ENCODE assay signal across 20 mouse cellular contexts in genomic region chr11:58024271-58024670, GRCm38 (mm10). TPM values are rescaled to one million over a fixed set of nuclear protein-coding genes. Genes with fewer than 3 reads are reported as not detected.
DNase-seq lines count a peak whose midpoint lies in the region; ATAC-seq and TF ChIP-seq lines count a peak whose summit lies in the region.
"Had no signal": no experiment of that assay in that cellular context is flagged by ENCODE, and none has a peak within 500 bp of the region (broad histone marks: within the 10 kb centered on the region; RNA-seq: fewer than 3 reads in every experiment).

No protein-coding gene starts in this region.

- no peaks in the 10 kb centered on the region for H3K27me3 ChIP-seq in embryonic facial prominence, embryonic 13.5 days
- H3K27me3 ChIP-seq in embryonic facial prominence, embryonic 10.5 days (replicated peaks; ENCODE audit: low read depth, poor library complexity, severe bottlenecking), result no peaks in the 10 kb centered on the region
- H3K27me3 ChIP-seq in liver, embryonic 13.5 days, result no peaks in the 10 kb centered on the region
- H3K27me3 ChIP-seq in myocyte (ENCODE audit: control insufficient read depth, insufficient read depth, insufficient read length), result no peaks in the 10 kb centered on the region
- H3K27me3 ChIP-seq: embryonic facial prominence, embryonic 12.5 days; forebrain, embryonic 15.5 days; hindbrain, embryonic 15.5 days; limb, embryonic 13.5 days; neural tube, embryonic 12.5 days had no signal

- H3K4me2 ChIP-seq in embryonic facial prominence, embryonic 13.5 days, result no peak overlapping the region
- no peak overlapping the region; the same call in 1 of the 2 replicates for H3K4me2 ChIP-seq in liver, embryonic 13.5 days
- H3K4me2 ChIP-seq in myocyte (ENCODE audit: low read depth), result peak overlapping the region; percentile 43
- H3K4me2 ChIP-seq: embryonic facial prominence, embryonic 12.5 days; forebrain, embryonic 15.5 days; hindbrain, embryonic 15.5 days; limb, embryonic 13.5 days; neural tube, embryonic 12.5 days had no signal

- WGBS in embryonic facial prominence, embryonic 13.5 days, result 40% methylated on average over 1 of the region's 1 CpGs
- 76% methylated on average over 1 of the region's 1 CpGs for WGBS in embryonic facial prominence, embryonic 10.5 days
- WGBS in liver, embryonic 13.5 days (ENCODE audit: insufficient replicate concordance), result 74% methylated on average over 1 of the region's 1 CpGs

- no peak overlapping the region for H3ac ChIP-seq in myocyte (ENCODE audit: control insufficient read depth, insufficient read length)

- no peak for TF ChIP-seq POLR2A in myocyte (IDR thresholded peaks at IDR 0.05; ENCODE audit: insufficient read length, low read depth)

- no peak for DNase-seq in embryonic facial prominence, embryonic 10.5 days (ENCODE audit: low spot score)
- DNase-seq in liver, embryonic 13.5 days, result no peak
- DNase-seq in liver (no peak), ZHBTc4 (ENCODE audit: low read depth, low spot score) (peak; percentile 35)
- DNase-seq in c-Kit-positive CD71-positive TER-119-positive erythroid progenitor cells, embryonic 14.5 days (ENCODE audit: low spot score), result no peak
- DNase-seq in layer of hippocampus, postnatal 10 days (ENCODE audit: low spot score in 2 of 2), result no peak
- DNase-seq: cerebellum, adult 9-11 months; heart, postnatal 36 days; layer of hippocampus, postnatal 36 days; thymus, postnatal 36 days had no signal

- ATAC-seq in embryonic facial prominence, embryonic 13.5 days (ENCODE audit: insufficient number of reproducible peaks, insufficient read depth, low FRiP score, low TSS enrichment, low read depth), result no peak
- ATAC-seq in liver, embryonic 13.5 days (ENCODE audit: low read depth), result no peak
- ATAC-seq: forebrain, embryonic 15.5 days; intestine, embryonic 16.5 days had no signal

- H3K4me3 ChIP-seq in embryonic facial prominence, embryonic 13.5 days, result no peak overlapping the region
- no peak overlapping the region for H3K4me3 ChIP-seq in embryonic facial prominence, embryonic 10.5 days
- no peak overlapping the region for H3K4me3 ChIP-seq in liver, embryonic 13.5 days (replicated peaks)
- no peak overlapping the region for H3K4me3 ChIP-seq in myocyte
- H3K4me3 ChIP-seq: embryonic facial prominence, embryonic 12.5 days; forebrain, embryonic 15.5 days; hindbrain, embryonic 15.5 days; limb, embryonic 13.5 days; midbrain, embryonic 10.5 days; neural tube, embryonic 12.5 days had no signal

- peaks cover 99% of the 10 kb centered on the region for H3K79me2 ChIP-seq in myocyte (ENCODE audit: control insufficient read depth, insufficient read depth)

- H3K27ac ChIP-seq in embryonic facial prominence, embryonic 13.5 days, result no peak overlapping the region
- H3K27ac ChIP-seq in embryonic facial prominence, embryonic 10.5 days (replicated peaks), result no peak overlapping the region
- H3K27ac ChIP-seq in liver, embryonic 13.5 days, result peak overlapping the region; percentile 37; the same call in 1 of the 2 replicates
- H3K27ac ChIP-seq: embryonic facial prominence, embryonic 12.5 days; forebrain, embryonic 15.5 days; hindbrain, embryonic 15.5 days; kidney, postnatal 0 days; limb, embryonic 13.5 days; midbrain, embryonic 10.5 days; neural tube, embryonic 12.5 days had no signal

- H3K36me3 ChIP-seq in embryonic facial prominence, embryonic 13.5 days, result no peaks in the 10 kb centered on the region
- H3K36me3 ChIP-seq in embryonic facial prominence, embryonic 10.5 days (replicated peaks), result peaks cover 16% of the 10 kb centered on the region
- peaks cover 6% of the 10 kb centered on the region for H3K36me3 ChIP-seq in liver, embryonic 13.5 days
- no peaks in the 10 kb centered on the region for H3K36me3 ChIP-seq in myocyte (ENCODE audit: control insufficient read depth, insufficient read depth)
- H3K36me3 ChIP-seq: embryonic facial prominence, embryonic 12.5 days; forebrain, embryonic 15.5 days; hindbrain, embryonic 15.5 days; neural tube, embryonic 12.5 days had no signal

- peaks cover 30% of the 10 kb centered on the region for H3K4me1 ChIP-seq in embryonic facial prominence, embryonic 13.5 days
- H3K4me1 ChIP-seq in embryonic facial prominence, embryonic 10.5 days, result peaks cover 31% of the 10 kb centered on the region
- H3K4me1 ChIP-seq in liver, embryonic 13.5 days (replicated peaks), result peaks cover 91% of the 10 kb centered on the region
- H3K4me1 ChIP-seq: neural tube, embryonic 12.5 days had no signal

- H3K9ac ChIP-seq in embryonic facial prominence, embryonic 13.5 days, result 0 out of 2 replicates have a peak overlapping the region, but pooled peaks have one; percentile 21
- H3K9ac ChIP-seq in liver, embryonic 13.5 days, result no peak overlapping the region
- H3K9ac ChIP-seq: embryonic facial prominence, embryonic 12.5 days; forebrain, embryonic 15.5 days; hindbrain, embryonic 15.5 days; limb, embryonic 13.5 days; neural tube, embryonic 12.5 days had no signal

- no peaks in the 10 kb centered on the region for H3K9me3 ChIP-seq in embryonic facial prominence, embryonic 13.5 days
- no peaks in the 10 kb centered on the region for H3K9me3 ChIP-seq in embryonic facial prominence, embryonic 10.5 days
- H3K9me3 ChIP-seq in liver, embryonic 13.5 days (replicated peaks), result no peaks in the 10 kb centered on the region
- H3K9me3 ChIP-seq: embryonic facial prominence, embryonic 12.5 days; forebrain, embryonic 15.5 days; hindbrain, embryonic 15.5 days; limb, embryonic 13.5 days; midbrain, embryonic 10.5 days; neural tube, embryonic 12.5 days had no signal

TF ChIP-seq in myocyte, 11 proteins besides CTCF, POLR2A, EP300 and RAD21:
- TF ChIP-seq USF1 (IDR thresholded peaks at IDR 0.05; ENCODE audit: low read depth), result no peak
- TF ChIP-seq MYOG (IDR thresholded peaks at IDR 0.05; ENCODE audit: control insufficient read depth in 1 of 3, insufficient read depth in 1 of 3, insufficient read length in 2 of 3, low read depth in 2 of 3), result no peak
- TF ChIP-seq TCF3 (IDR thresholded peaks at IDR 0.05; ENCODE audit: insufficient read length, low read depth), result no peak
- TF ChIP-seq REST (IDR thresholded peaks at IDR 0.05; ENCODE audit: insufficient read depth, insufficient read length), result no peak
- TF ChIP-seq TCF12 (IDR thresholded peaks at IDR 0.05; ENCODE audit: insufficient read depth, poor library complexity, severe bottlenecking), result no peak

RNA-seq across cellular contexts. Expression of gene Larp1, which starts 15.4 kb away (rescaled TPM):
- polyA plus RNA-seq in embryonic facial prominence, embryonic 13.5 days (2015; fragmentation: Nextera tagmentation; extraction: Ambion mirVana), result 18.6 and 18.9 TPM in 2 replicates
- polyA plus RNA-seq in embryonic facial prominence, embryonic 10.5 days (2016; fragmentation: Nextera tagmentation; extraction: Ambion mirVana), result 17.2 and 18.6 TPM in 2 replicates
- 19.9 and 21.6 TPM in 2 replicates for polyA plus RNA-seq in liver, embryonic 13.5 days (2015; fragmentation: Nextera tagmentation; extraction: Ambion mirVana)
- polyA plus RNA-seq in myocyte (2012; fragmentation: generic; extraction: Trizol), result 67.6 TPM
- 10 to 100 TPM; 89.6 to 92.3 TPM for total RNA-seq in layer of hippocampus, postnatal 10 days (2021)
